Mouse (Mus musculus) ES-Bruce4 (cell line): ENCODE data around the gene St8sia1.

ENCODE experiments used
- CTCF ChIP-seq: IDR thresholded peaks from one replicate; pipeline ENCODE4 v1.8.1; 2011; ENCODE audit warnings: low read depth, low read length
- EP300 ChIP-seq: IDR thresholded peaks from 2 replicates; pipeline ENCODE4 v1.6.1; 2011; ENCODE audit warnings: low read depth, low read length; ENCODE audit not compliant: insufficient read depth
- POLR2A ChIP-seq: IDR thresholded peaks from one replicate; pipeline ENCODE4 v1.8.1; 2011; ENCODE audit warnings: low read length; ENCODE audit not compliant: insufficient read depth

DNA sequence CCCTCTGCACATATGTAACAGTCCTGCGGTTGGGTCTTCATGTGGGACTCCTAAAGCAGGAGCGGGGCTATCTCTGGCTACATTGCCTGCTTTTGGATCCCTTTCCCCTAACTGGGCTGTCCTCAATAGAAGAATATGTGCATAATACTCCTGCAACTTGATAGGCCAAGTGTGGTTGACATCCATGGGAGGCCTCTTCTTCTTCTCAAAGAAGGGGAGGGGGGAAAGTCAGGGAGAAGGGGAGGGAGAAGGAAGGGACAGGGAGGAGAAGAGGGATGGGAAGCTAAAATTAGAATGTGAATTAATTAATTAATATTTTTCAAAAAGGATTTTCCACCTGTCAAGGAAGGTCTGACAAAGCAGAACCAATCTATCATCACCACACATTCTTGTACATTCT, 97.2 kb downstream of the St8sia1 start:
- TF ChIP-seq CTCF (no peak), POLR2A (no peak), EP300 (no peak)
